Mouse (Mus musculus) hindbrain, embryonic 13.5 days (tissue): Measurements from ENCODE around the gene Gnb1. TPM values are rescaled to one million over a fixed set of nuclear protein-coding genes. Genes with fewer than 3 reads are reported as not detected.

ENCODE experiments used
- ATAC-seq: fragments of 200-750 bp; cut with Nextera tagmentation; 2 replicates; pipeline ENCODE4 v1.8.0; 2017; ENCODE audit warnings: moderate TSS enrichment; ENCODE audit not compliant: low FRiP score
- H3K27ac ChIP-seq: fragments of 300-500 bp; sonication (generic); 2 replicates; pipeline ENCODE4 v1.5.1; 2015; ENCODE audit warnings: inconsistent platforms, mild to moderate bottlenecking, moderate library complexity
- H3K27me3 ChIP-seq: fragments of 300-500 bp; sonication (generic); 2 replicates; pipeline ENCODE4 v1.6.1; 2015; ENCODE audit warnings: mild to moderate bottlenecking, inconsistent platforms
- H3K36me3 ChIP-seq: fragments of 300-500 bp; sonication (generic); 2 replicates; pipeline ENCODE4 v1.6.1; 2015; ENCODE audit warnings: mild to moderate bottlenecking, inconsistent platforms
- H3K4me1 ChIP-seq: fragments of 300-500 bp; sonication (generic); replicated peaks from 2 replicates; pipeline ENCODE4 v1.6.1; 2015; ENCODE audit warnings: inconsistent platforms
- H3K4me2 ChIP-seq: fragments of 300-500 bp; sonication (generic); 2 replicates; pipeline ENCODE4 v1.6.1; 2015; ENCODE audit warnings: inconsistent platforms, mild to moderate bottlenecking, moderate library complexity
- H3K4me3 ChIP-seq: fragments of 300-500 bp; sonication (generic); 2 replicates; pipeline ENCODE4 v1.5.1; 2015; ENCODE audit warnings: mild to moderate bottlenecking, inconsistent platforms
- H3K9ac ChIP-seq: fragments of 300-500 bp; sonication (generic); 2 replicates; pipeline ENCODE4 v1.6.1; 2015; ENCODE audit warnings: mild to moderate bottlenecking, inconsistent platforms
- H3K9me3 ChIP-seq: fragments of 300-500 bp; sonication (generic); 2 replicates; pipeline ENCODE4 v1.6.1; 2016; ENCODE audit warnings: inconsistent platforms
- WGBS: fragments of 180-500 bp; shearing (Covaris S2); methylation state at CpG from one replicate; pipeline ENCODE4 v1.1.7; 2015; 5-methylcytosine and 5-hydroxymethylcytosine counted together
- polyA plus RNA-seq: library from polyadenylated mRNA; unstranded; fragments of >200 nt; fragmentation: Nextera tagmentation; extraction: Ambion mirVana; gene quantifications from 2 replicates; pipeline ENCODE4 v1.2.1, GENCODE M21; 2015

The Gnb1 gene
- polyA plus RNA-seq, 1 experiment from 2014 or later = 1,012 TPM

GRCm38 (mm10) chr4:155510981-155511380 lies 19.8 kb downstream of the Gnb1 start:
- 78% methylated on average over 1 of the region's 1 CpGs for WGBS
- no peak for ATAC-seq
- H3K9me3 ChIP-seq = no peaks in the 10 kb centered on the region

GRCm38 (mm10) chr4:155514810-155515209 lies 23.6 kb downstream of the Gnb1 start:
- Histone ChIP-seq H3K4me2 (no peak overlapping the region), H3K27ac (no peak overlapping the region)
- WGBS = 74% methylated on average over 2 of the region's 2 CpGs

More at GRCm38 (mm10) chr4:155510981-155511380, 19.8 kb downstream of the Gnb1 start:
- Histone ChIP-seq H3K9ac (no peak overlapping the region), H3K4me1 (peaks cover 21% of the 10 kb centered on the region), H3K27ac (no peak overlapping the region), H3K27me3 (no peaks in the 10 kb centered on the region), H3K4me3 (no peak overlapping the region), H3K4me2 (no peak overlapping the region), H3K36me3 (no peaks in the 10 kb centered on the region)

GRCm38 (mm10) chr4:155517948-155518517 lies 26.9 kb downstream of the Gnb1 start:
- peaks cover 18% of the 10 kb centered on the region for H3K36me3 ChIP-seq
- WGBS = 90% methylated on average over 7 of the region's 7 CpGs
- no peak overlapping the region for H3K4me3 ChIP-seq
- H3K27ac ChIP-seq = no peak overlapping the region
- H3K4me1 ChIP-seq = no peaks in the 10 kb centered on the region
- no peaks in the 10 kb centered on the region for H3K27me3 ChIP-seq
- no peak overlapping the region for H3K9ac ChIP-seq
- H3K9me3 ChIP-seq = no peaks in the 10 kb centered on the region
- ATAC-seq = no peak
- H3K4me2 ChIP-seq = no peak overlapping the region

More at GRCm38 (mm10) chr4:155514810-155515209, 23.6 kb downstream of the Gnb1 start:
- no peaks in the 10 kb centered on the region for H3K27me3 ChIP-seq
- H3K9ac ChIP-seq = no peak overlapping the region
- peaks cover 7% of the 10 kb centered on the region; the same call in 1 of the 2 replicates for H3K36me3 ChIP-seq
- peaks cover 11% of the 10 kb centered on the region for H3K4me1 ChIP-seq
- no peaks in the 10 kb centered on the region for H3K9me3 ChIP-seq
- no peak overlapping the region for H3K4me3 ChIP-seq
- ATAC-seq = no peak

GRCm38 (mm10) chr4:155522327-155522726 lies 31.2 kb downstream of the Gnb1 start:
- H3K27me3 ChIP-seq = no peaks in the 10 kb centered on the region
- peaks cover 22% of the 10 kb centered on the region for H3K36me3 ChIP-seq
- H3K9ac ChIP-seq = no peak overlapping the region
- H3K27ac ChIP-seq = no peak overlapping the region
- H3K4me3 ChIP-seq = no peak overlapping the region
- no peaks in the 10 kb centered on the region for H3K4me1 ChIP-seq
- H3K4me2 ChIP-seq = no peak overlapping the region
- H3K9me3 ChIP-seq = no peaks in the 10 kb centered on the region
- no peak for ATAC-seq
- WGBS = 80% methylated on average over 7 of the region's 7 CpGs

GRCm38 (mm10) chr4:155525751-155526150 lies 34.6 kb downstream of the Gnb1 start:
- no peak for ATAC-seq
- Histone ChIP-seq H3K4me2 (no peak overlapping the region), H3K27ac (no peak overlapping the region), H3K9me3 (no peaks in the 10 kb centered on the region), H3K4me1 (no peaks in the 10 kb centered on the region), H3K9ac (no peak overlapping the region), H3K36me3 (peaks cover 47% of the 10 kb centered on the region), H3K27me3 (no peaks in the 10 kb centered on the region), H3K4me3 (no peak overlapping the region)
- WGBS = 93% methylated on average over 5 of the region's 5 CpGs

- Histone ChIP-seq H3K36me3 (peaks cover 62% of the 10 kb centered on the region), H3K9me3 (no peaks in the 10 kb centered on the region), H3K4me3 (no peak overlapping the region), H3K27me3 (no peaks in the 10 kb centered on the region), H3K4me1 (no peaks in the 10 kb centered on the region), H3K4me2 (no peak overlapping the region), H3K9ac (no peak overlapping the region), H3K27ac (no peak overlapping the region)
- 83% methylated on average over 3 of the region's 3 CpGs for WGBS
- no peak for ATAC-seq
Measured at GRCm38 (mm10) chr4:155529294-155529693, 38.1 kb downstream of the Gnb1 start.

- Histone ChIP-seq H3K36me3 (peaks cover 59% of the 10 kb centered on the region), H3K27me3 (no peaks in the 10 kb centered on the region), H3K4me1 (no peaks in the 10 kb centered on the region), H3K4me3 (no peak overlapping the region), H3K4me2 (no peak overlapping the region), H3K9me3 (no peaks in the 10 kb centered on the region), H3K27ac (no peak overlapping the region), H3K9ac (no peak overlapping the region)
- no peak for ATAC-seq
- WGBS = 95% methylated on average over 7 of the region's 7 CpGs
Measured at GRCm38 (mm10) chr4:155549993-155550392, 58.8 kb downstream of the Gnb1 start.

GRCm38 (mm10) chr4:155550446-155550845 lies 59.3 kb downstream of the Gnb1 start:
- H3K36me3 ChIP-seq = peaks cover 59% of the 10 kb centered on the region
- WGBS = 90% methylated on average over 2 of the region's 2 CpGs

GRCm38 (mm10) chr4:155551073-155551472 lies 59.9 kb downstream of the Gnb1 start:
- ATAC-seq = no peak
- Histone ChIP-seq H3K4me3 (no peak overlapping the region), H3K4me2 (no peak overlapping the region), H3K36me3 (peaks cover 60% of the 10 kb centered on the region), H3K27ac (no peak overlapping the region), H3K9ac (no peak overlapping the region), H3K4me1 (no peaks in the 10 kb centered on the region), H3K9me3 (no peaks in the 10 kb centered on the region), H3K27me3 (no peaks in the 10 kb centered on the region)
- 93% methylated on average over 4 of the region's 4 CpGs for WGBS

More at GRCm38 (mm10) chr4:155550446-155550845, 59.3 kb downstream of the Gnb1 start:
- Histone ChIP-seq H3K4me1 (no peaks in the 10 kb centered on the region), H3K4me3 (no peak overlapping the region), H3K9me3 (no peaks in the 10 kb centered on the region), H3K4me2 (no peak overlapping the region), H3K27ac (no peak overlapping the region), H3K27me3 (no peaks in the 10 kb centered on the region), H3K9ac (no peak overlapping the region)
- no peak for ATAC-seq

GRCm38 (mm10) chr4:155552917-155553532 lies 61.9 kb downstream of the Gnb1 start:
- 92% methylated on average over 6 of the region's 6 CpGs for WGBS

GRCm38 (mm10) chr4:155554880-155555279 lies 63.7 kb downstream of the Gnb1 start:
- H3K4me1 ChIP-seq = no peaks in the 10 kb centered on the region
- no peak overlapping the region for H3K4me2 ChIP-seq
- H3K9ac ChIP-seq = no peak overlapping the region
- H3K36me3 ChIP-seq = peaks cover 85% of the 10 kb centered on the region
- WGBS = 84% methylated on average over 4 of the region's 4 CpGs
- H3K4me3 ChIP-seq = no peak overlapping the region
- H3K27ac ChIP-seq = no peak overlapping the region
- H3K27me3 ChIP-seq = no peaks in the 10 kb centered on the region
- H3K9me3 ChIP-seq = no peaks in the 10 kb centered on the region
- ATAC-seq = no peak

More at GRCm38 (mm10) chr4:155552917-155553532, 61.9 kb downstream of the Gnb1 start:
- Histone ChIP-seq H3K9me3 (no peaks in the 10 kb centered on the region), H3K36me3 (peaks cover 73% of the 10 kb centered on the region), H3K4me2 (no peak overlapping the region), H3K4me1 (no peaks in the 10 kb centered on the region), H3K4me3 (no peak overlapping the region), H3K27ac (no peak overlapping the region), H3K9ac (no peak overlapping the region), H3K27me3 (no peaks in the 10 kb centered on the region)
- no peak for ATAC-seq

- H3K4me3 ChIP-seq = no peak overlapping the region
- H3K4me2 ChIP-seq = no peak overlapping the region
- H3K27me3 ChIP-seq = no peaks in the 10 kb centered on the region
- H3K9ac ChIP-seq = no peak overlapping the region
- no peaks in the 10 kb centered on the region for H3K9me3 ChIP-seq
- H3K4me1 ChIP-seq = no peaks in the 10 kb centered on the region
- H3K36me3 ChIP-seq = peaks cover 91% of the 10 kb centered on the region
- no peak for ATAC-seq
- WGBS = 76% methylated on average over 1 of the region's 1 CpGs
- H3K27ac ChIP-seq = no peak overlapping the region
Measured at GRCm38 (mm10) chr4:155555464-155555863, 64.3 kb downstream of the Gnb1 start.

- ATAC-seq = no peak
- no peaks in the 10 kb centered on the region for H3K27me3 ChIP-seq
- peaks cover 65% of the 10 kb centered on the region for H3K36me3 ChIP-seq
- H3K4me2 ChIP-seq = no peak overlapping the region
- no peak overlapping the region for H3K4me3 ChIP-seq
- no peak overlapping the region for H3K9ac ChIP-seq
- no peak overlapping the region for H3K27ac ChIP-seq
- H3K9me3 ChIP-seq = no peaks in the 10 kb centered on the region
- peaks cover 25% of the 10 kb centered on the region for H3K4me1 ChIP-seq
- 87% methylated on average over 6 of the region's 6 CpGs for WGBS
Measured at GRCm38 (mm10) chr4:155559454-155559853, 68.3 kb downstream of the Gnb1 start.
